Mouse (Mus musculus) right cerebral cortex, postnatal 14 days (tissue): ENCODE measurements around the gene Ruvbl1.
A peak's percentile ranks its signal among the peaks of the same experiment; 100 is the strongest.

Experiments
- DNase-seq: peaks from one replicate; pipeline ENCODE4 v3.0.0; 2022

Ruvbl1 gene

DNA sequence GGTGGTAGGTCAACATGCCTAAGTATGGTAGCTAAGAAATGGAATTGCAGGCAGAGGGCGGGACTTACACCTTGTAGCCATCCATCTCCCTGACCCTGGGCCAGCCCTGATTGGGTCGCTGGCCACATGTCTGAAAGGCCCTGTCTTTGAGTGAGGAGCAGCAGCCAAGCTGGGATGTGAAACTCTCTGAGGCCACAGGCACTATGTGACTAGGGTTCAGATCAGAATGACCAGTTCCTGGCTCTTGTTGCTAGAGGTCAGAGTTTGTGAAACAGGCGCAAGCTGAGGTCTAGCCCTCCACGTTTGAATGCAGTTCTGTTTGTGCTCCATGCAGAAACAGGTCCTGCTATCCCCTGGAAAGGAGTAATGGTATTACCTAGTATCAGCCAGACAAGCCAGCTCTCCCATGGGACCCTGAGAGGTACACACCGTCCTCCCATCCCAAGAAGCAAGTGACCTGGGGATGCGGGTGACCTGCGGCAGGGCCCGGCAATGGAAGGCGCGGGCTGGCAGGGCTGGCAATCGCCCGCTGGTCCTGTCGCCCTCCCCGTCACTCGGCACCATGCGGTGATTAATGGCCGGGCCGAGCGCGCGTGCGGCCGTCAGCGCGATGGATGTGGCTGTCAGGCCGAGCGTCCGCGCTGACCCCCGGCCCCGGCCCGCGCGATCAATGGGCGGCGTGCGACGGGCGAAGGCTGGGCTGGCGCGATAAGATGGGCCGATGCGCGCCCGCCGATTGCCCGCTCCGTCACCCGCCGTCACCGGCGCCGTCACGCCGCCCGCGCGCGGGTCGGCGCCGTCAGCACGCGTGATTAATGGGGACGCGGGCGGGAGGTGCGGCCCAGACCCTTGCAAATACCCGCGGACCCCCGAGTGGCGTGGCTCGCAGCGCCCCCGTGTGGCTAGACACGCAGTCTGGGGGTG is 34.5 kb downstream of the Ruvbl1 start:
- peak; percentile 76 for DNase-seq

DNA sequence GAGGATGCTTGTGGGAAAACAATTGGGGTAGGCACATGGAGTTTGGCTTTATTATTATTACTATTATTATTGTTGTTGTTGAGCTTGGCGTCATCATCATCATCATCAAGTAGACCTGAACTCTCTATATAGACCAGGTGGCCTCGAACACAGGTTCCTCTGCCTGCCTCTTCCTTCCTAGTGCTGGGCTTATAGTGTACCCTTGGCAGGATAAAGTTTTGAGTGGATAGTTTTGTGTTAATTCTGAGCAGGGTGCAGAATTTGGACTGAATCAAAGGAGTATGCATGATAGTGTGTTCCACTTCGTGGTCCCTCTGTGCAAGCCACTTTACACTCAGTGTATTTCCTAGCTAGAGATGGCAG is 35.2 kb downstream of the Ruvbl1 start:
- no peak for DNase-seq

DNA sequence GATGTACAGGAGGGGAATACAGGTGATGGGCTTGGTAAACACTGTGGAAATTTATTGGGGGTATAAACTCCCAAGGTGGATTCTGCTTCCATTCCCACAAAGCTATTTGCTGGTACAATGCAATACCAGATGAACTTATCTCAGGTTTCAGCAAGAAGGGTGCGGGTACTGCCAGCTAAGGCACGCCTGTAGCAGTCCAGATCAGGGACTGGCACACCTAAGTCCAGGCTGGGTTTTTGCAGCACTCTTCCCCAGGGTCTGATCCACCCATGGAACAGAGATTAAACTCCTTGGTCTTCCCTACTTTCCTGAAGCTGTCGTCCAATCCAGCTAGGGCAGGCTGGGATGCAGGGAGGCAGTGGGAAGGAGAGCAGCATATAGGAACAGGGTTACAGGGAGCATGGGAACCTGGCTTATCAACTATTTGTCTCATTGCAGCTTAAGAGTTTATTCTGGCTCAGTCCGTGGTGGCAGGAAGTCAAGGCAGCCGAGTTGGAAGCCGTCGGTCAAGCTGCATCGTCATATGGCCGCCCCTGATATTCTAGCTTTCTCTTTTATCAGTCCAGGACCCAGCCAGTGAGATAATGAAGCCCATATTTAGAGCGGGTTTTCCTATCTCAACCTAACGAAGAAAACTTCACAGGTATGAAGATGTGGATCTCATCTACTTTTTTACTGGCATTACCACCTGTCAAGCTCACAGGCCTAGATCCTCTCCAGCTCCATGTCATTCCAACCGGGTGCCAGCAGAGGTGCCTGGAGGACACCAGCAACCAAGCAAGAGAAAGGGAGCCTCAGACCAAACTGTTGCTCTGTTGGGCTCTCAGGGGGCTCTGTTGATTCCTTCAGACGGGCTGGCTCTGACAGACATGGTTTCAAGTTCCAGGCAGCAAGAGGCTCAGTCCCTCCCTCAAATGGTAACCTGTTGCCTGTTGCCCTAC is 37.1 kb downstream of the Ruvbl1 start:
- no peak for DNase-seq

DNA sequence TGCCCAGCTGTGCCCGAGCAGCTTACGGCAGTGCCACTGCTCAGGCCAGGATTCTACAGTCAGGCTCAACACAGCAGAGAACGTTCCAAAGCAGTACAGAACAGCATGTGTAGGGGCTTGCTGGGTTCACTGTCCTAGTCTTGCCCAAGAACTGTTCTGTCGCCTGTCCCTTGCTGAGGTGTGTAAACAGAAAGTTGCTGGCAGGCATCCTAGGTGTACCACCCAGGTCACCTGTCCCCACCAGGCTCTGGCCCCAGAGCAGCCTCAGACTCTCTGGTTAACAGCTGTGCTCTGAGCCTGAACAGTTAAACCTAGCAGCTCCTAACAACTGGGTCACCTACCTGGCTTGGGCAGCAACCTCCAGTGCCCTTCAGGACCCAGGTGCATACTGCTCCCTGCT is 37.8 kb downstream of the Ruvbl1 start:
- no peak for DNase-seq

GRCm38 (mm10) chr6:88513984-88514383 is 48.8 kb downstream of the Ruvbl1 start:
- no peak for DNase-seq

DNA sequence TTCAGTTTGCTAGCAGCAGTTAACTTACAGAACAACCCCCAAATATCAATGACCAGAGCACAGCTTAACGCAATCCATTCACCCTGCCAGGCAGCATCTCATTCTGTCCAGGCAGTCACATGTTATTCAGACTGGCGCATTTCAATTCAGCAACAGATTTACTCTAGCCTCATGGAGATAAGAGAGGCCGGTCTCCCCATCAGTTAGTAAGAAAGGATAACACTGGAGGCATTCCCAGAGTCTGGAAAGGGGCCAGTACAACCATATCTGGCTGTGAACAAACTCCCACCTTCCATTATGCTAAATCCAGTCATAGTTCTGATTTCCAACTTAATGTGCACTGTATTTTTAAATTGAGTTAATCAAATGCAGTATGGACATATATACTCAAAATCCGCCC is 49.3 kb downstream of the Ruvbl1 start:
- no peak for DNase-seq

DNA sequence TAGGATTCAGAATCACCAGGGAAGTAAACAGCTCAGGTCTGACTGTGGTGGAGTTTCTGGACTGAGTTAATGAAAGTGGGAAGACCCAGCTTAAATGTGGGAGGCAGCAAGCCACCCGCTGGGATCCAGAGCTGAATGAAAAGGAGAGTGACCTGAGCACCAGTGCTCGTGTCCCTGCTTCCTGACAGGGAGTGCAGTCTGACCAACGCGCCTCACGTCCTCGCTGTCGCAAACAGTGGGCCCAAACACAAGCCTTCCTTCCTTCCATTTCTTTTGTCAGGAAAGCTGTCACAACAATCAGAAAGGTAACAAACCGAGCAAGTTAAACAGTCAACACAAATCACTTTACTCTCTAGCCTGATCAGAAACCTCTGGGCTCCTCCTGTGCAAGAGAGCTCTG is 50.8 kb downstream of the Ruvbl1 start:
- no peak for DNase-seq

DNA sequence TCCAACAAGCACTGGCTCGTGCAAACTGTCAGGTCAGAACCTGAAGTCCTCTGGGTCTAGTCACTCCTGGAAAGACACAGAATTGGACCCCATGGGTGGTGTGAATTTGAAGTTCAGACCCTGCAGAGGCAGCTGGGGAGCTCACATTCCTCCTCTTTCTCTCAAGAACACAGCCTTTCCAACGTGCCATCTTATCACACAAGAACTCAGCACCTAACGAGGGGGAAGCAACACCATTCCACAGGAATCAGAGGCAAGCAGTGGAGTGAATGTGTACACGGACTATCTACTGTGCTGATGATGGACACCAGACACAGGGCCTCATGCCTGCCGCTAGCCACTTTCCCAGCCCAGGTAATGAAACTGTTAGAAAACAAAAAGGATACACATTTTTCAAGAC is 51.5 kb downstream of the Ruvbl1 start:
- no peak for DNase-seq

DNA sequence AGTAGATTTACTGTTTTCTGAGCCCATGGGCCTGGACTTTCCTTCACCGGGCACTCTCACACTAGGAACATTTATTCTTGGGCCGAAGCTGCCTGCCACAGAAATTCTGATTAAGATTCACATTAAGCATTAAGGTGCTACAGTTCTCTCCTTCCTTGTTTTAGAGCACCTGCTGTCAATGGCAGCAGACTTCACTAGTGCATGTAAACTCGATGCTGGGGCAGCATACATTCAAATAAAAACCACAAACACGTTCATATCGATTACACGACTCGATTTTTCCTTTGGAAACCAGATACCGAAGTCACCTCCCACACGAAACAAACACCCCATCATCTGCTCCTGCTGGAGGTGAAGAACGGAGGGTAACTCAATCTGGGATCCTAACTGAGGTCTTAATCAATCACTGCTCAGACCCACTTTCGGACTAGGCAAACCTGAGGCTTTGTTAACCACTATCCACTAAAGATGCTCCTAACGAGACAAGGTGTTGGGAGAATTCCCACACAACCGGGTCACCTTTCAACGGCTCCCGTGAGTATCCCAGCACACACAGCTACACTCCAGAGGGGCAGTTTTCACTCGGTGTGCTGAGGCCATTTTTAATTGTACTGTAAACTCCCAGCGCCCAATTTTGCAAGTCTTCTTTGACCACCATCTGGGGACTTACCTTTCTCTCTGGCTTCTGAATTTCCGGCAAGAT is 52.6 kb downstream of the Ruvbl1 start:
- DNase-seq = no peak

DNA sequence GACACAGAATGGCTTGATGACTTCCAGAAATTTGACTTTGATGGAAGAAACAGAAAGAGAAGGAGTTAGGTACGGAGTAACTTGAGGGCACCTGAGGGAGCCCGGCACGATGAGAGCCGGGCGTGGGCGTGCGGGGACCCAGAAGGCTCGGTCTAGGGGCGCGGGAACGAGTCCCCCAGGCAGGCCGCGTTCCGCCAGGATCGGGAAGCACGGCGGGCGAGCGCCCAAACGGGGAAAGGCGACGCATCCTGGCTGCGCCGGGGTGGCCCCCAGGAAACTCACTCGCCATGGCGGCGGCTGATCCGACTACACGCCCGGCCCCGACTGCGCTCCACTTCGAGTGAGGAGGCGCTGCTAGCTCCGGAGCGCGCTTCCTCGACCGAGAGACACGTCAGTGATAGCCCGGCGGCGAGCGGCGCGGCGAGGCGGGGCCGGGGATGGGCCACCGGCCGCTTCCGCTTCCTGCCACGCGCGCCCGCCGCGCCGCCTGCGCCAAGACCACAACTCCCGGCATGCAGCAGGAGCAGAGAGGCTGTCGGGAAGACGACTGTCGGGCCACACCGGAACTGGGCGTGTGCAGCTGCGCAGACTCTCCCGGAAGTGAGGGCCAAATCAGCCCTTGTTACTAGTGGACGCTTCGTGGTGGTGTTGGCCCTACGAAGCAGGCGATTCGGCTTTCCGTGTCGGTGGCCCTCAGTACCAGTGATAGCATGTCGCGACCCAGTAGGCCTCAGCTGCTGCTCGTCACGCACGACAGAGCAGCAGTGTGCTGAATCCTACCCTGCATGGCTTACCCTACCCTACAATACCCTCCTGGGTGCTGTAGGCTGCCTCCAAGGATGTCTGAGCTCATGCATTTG is 53.4 kb downstream of the Ruvbl1 start, which contains the start of gene Sec61a1:
Sec61a1 (minus strand) TSS at position 502 of the 860 bp plus-strand sequence.
- DNase-seq = peak; percentile 94

DNA sequence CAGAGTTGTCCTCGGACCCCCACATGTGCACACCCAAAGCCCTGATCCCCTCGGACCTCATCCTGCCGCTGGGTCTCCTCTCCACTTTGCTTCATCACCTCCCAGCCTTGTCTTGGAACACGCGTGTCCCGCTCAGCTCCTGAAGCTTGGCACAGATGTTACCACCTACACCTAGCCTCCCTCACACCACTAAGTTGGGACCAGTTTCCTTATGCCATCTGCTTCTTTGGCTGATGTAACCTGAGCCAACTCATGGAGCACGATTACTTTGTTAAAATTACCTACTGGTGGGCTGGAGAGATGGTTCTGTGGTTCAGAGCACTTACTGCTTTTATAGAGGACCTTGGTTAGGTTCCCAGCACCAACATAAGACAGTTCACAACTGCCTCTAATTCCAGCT is 56.6 kb downstream of the Ruvbl1 start:
- DNase-seq = no peak

DNA sequence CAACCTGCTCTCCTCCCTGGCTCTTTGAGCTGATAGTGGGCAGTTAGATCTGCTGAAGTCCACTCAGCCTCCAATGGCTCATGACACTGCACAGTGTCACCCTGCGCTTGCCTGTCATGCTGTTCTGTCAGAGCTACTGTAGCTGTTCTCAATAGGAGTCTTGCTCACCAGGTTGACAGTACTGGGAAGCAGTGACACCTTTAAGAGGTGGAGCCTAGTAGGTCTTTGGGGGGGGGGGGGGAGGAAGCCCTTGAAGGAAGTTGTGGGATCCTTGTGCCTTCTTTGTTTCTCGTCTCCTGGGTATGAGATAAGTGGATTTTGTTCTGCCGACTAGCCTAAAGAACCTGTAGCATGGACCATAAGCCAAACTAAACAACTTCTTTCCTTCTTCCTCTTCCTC is 57.4 kb downstream of the Ruvbl1 start:
- no peak for DNase-seq

DNA sequence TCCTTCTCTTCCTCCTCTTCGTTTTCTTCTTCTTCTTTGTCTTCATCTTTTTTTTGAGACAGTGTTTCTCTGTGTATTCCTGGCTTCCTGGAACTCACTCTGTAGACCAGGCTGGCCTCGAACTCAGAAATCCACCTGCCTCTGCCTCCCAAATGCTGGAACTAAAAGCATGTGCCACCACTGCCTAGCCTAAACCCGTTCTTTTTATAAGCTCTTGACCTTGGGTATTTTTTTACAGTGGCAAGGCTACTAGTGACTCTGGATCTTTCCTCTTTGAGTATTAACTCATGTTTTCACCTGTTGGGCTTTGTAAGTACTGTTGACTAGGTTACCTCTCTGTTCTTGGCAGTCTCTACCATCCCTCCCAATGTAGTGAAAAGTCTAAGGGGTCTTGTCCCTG is 57.8 kb downstream of the Ruvbl1 start:
- DNase-seq = no peak

GRCm38 (mm10) chr6:88523451-88523850 is 58.2 kb downstream of the Ruvbl1 start:
- no peak for DNase-seq

GRCm38 (mm10) chr6:88524056-88524455 is 58.8 kb downstream of the Ruvbl1 start:
- no peak for DNase-seq

GRCm38 (mm10) chr6:88530306-88530705 is 65.1 kb downstream of the Ruvbl1 start:
- DNase-seq = no peak

DNA sequence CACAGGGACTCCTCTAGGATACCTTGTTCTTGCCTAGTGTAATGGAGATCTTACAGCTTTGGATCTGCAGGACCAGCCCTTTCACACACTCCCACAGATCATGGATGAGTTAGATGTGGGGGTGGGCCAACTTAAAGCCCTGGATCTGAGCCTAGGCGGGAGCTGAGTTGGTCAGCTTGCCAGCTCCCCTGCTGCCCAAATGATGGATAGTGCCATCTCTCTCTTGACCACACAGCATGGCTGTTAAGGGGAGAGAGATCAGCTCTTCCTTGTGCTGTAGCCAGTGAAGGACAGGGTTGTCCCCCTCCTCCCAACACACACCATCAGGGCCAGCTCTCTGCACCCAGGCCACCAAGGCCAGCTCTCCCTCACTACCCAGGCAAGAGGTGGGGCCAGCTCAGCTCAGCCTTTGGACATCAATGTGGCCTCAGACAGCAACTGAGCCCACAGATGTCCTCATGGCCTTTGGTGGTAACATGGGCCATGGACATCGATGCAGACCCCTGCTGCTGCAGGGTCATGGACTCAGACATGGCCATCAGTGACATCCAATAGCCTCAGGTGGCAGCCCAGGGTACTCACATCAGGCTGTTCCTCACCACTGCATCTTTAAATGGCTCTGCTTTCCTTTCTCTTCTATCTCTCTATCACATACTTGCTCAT is 75.0 kb downstream of the Ruvbl1 start:
- no peak for DNase-seq

DNA sequence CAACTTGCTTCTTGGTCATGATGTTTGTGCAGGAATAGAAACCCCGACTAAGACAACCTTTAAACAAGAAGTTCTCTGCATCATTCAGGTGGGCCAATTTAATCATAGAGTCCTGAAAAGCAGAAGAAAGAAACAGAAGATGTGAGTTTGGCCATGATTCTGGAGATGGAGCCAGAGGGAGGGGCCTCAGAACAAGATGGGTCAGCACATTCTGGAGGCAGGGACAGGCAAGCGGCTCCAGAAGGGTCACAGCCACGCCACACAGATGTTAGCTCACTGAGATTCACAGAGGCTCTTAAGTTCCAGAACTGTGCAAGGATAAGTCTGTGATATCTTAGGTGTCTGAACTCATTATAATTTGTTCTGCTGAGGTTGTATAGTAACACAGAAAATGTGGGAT is 79.0 kb downstream of the Ruvbl1 start:
- DNase-seq = no peak

- DNase-seq = no peak
Observed at GRCm38 (mm10) chr6:88544644-88545396, 79.6 kb downstream of the Ruvbl1 start.

DNA sequence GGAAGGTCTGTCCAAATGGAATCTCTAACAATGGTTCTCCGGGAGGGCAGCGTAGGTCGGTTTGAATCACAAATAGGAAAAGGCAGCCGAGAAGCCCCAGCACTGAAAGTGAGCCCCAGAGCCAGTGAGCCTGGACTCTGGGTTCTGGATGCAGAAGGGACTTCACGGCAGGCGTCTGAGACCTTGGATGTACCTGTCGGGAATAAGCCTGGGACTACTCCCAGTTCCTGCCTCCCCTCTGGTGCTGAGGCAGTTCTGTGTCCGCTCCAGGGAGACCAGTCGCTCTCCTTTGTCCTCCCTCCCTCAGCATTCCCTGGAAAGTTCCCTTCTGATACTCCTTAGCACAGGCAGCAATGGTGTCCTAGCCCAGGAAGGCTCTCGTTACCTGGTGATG is 80.2 kb downstream of the Ruvbl1 start:
- DNase-seq = no peak
